Mouse (Mus musculus) cortical plate, adult 2 months (tissue): ENCODE measurements around the gene Cfp. TPM values are rescaled to one million over a fixed set of nuclear protein-coding genes. Genes with fewer than 3 reads are reported as not detected.

Experiments used
- H3K27ac ChIP-seq: fragments of 200-500 bp; 2 replicates; pipeline ENCODE4 v1.5.1; 2012; ENCODE audit warnings: low read length, control low read depth, inconsistent platforms; ENCODE audit not compliant: insufficient read depth
- H3K4me1 ChIP-seq: fragments of 200-500 bp; 2 replicates; pipeline ENCODE4 v1.6.1; 2011; ENCODE audit warnings: low read length; ENCODE audit not compliant: control insufficient read depth, insufficient read depth
- H3K4me3 ChIP-seq: fragments of 200-500 bp; 2 replicates; pipeline ENCODE4 v1.5.1; 2011; ENCODE audit warnings: mild to moderate bottlenecking, low read length, control low read depth; ENCODE audit not compliant: insufficient read depth
- CTCF ChIP-seq: fragments of 200-500 bp; IDR thresholded peaks from 2 replicates; pipeline ENCODE4 v1.5.1; 2011; ENCODE audit warnings: mild to moderate bottlenecking, control low read depth, low read length; ENCODE audit not compliant: insufficient read depth; ENCODE audit errors: extremely low read depth
- POLR2A ChIP-seq: fragments of 200-500 bp; IDR thresholded peaks from 2 replicates; pipeline ENCODE4 v1.6.1; 2011; ENCODE audit warnings: mild to moderate bottlenecking, low read length, control low read depth; ENCODE audit not compliant: insufficient read depth; ENCODE audit errors: extremely low read depth
- polyA plus RNA-seq: library from polyadenylated mRNA; depleted of rRNA; stranded (reverse); fragments of >200 nt; gene quantifications from 2 replicates; pipeline ENCODE4 v1.2.3, GENCODE M21; 2012; rRNA removed

The Cfp gene
- polyA plus RNA-seq, 1 experiment: 22.0 TPM

- TF ChIP-seq CTCF (no peak), POLR2A (peak; percentile 57; the same call in 1 of the 2 replicates)
- H3K4me1 ChIP-seq: no peaks in the 10 kb centered on the region; the same call in 1 of the 2 replicates
- peak within 1 kb of the TSS; percentile 89 for H3K27ac ChIP-seq
- peak within 1 kb of the TSS; percentile 89 for H3K4me3 ChIP-seq
Observed at GRCm38 (mm10) chrX:20920844-20921364, 10.5 kb downstream of the Cfp start, which contains the start of gene Syn1. TSS of gene Syn1 (minus strand) at chrX:20921004.

GRCm38 (mm10) chrX:20920249-20920843 is 11.0 kb downstream of the Cfp start:
- H3K4me3 ChIP-seq: peak overlapping the region; percentile 89
- H3K27ac ChIP-seq: peak overlapping the region; percentile 89
- no peak for TF ChIP-seq CTCF
- no peaks in the 10 kb centered on the region; the same call in none of the 2 replicates for H3K4me1 ChIP-seq

- no peak for TF ChIP-seq CTCF
- no peak overlapping the region for H3K27ac ChIP-seq
- no peak overlapping the region for H3K4me3 ChIP-seq
- H3K4me1 ChIP-seq: peaks cover 2% of the 10 kb centered on the region
Observed at GRCm38 (mm10) chrX:20915075-20915474, 16.3 kb downstream of the Cfp start.

GRCm38 (mm10) chrX:20913726-20914125 is 17.6 kb downstream of the Cfp start:
- TF ChIP-seq CTCF (no peak), POLR2A (no peak)
- Histone ChIP-seq H3K4me1 (peaks cover 4% of the 10 kb centered on the region), H3K27ac (no peak overlapping the region), H3K4me3 (no peak overlapping the region)

- H3K4me1 ChIP-seq: peaks cover 4% of the 10 kb centered on the region; the same call in 1 of the 2 replicates
- no peak for TF ChIP-seq CTCF
- TF ChIP-seq POLR2A: no peak
- no peak overlapping the region for H3K4me3 ChIP-seq
- H3K27ac ChIP-seq: no peak overlapping the region
Observed at GRCm38 (mm10) chrX:20910074-20910473, 21.3 kb downstream of the Cfp start.

Other genes starting within 250 kb of the Cfp start
- 477 and 489 TPM in 2 replicates for gene Cdk16, start 243.6 kb downstream of the Cfp start, polyA plus RNA-seq
- gene Usp11, start 227.6 kb downstream of the Cfp start, polyA plus RNA-seq: 95.7 and 99.6 TPM in 2 replicates
- gene Araf, start 133.7 kb downstream of the Cfp start, polyA plus RNA-seq: 200 and 204 TPM in 2 replicates
- gene Timp1, start 61.4 kb downstream of the Cfp start, polyA plus RNA-seq: 0.68 and 1.5 TPM in 2 replicates
- gene Syn1, start 10.6 kb downstream of the Cfp start, polyA plus RNA-seq: 295 and 303 TPM in 2 replicates
- gene Elk1, start 19.1 kb upstream of the Cfp start, polyA plus RNA-seq: 40.2 and 44.3 TPM in 2 replicates
- gene Uxt, start 30.5 kb upstream of the Cfp start, polyA plus RNA-seq: 14.4 and 14.9 TPM in 2 replicates
- 9.5 and 9.7 TPM in 2 replicates for gene Zfp182, start 130.8 kb upstream of the Cfp start, polyA plus RNA-seq
- gene Spaca5, start 136.9 kb upstream of the Cfp start, polyA plus RNA-seq: not detected in 2 replicates
- gene Zfp300, start 158.0 kb upstream of the Cfp start, polyA plus RNA-seq: 1.3 and 1.4 TPM in 2 replicates
- gene Ssxa1, start 184.3 kb upstream of the Cfp start, polyA plus RNA-seq: not detected in 2 replicates
- not detected in 2 replicates for gene Gm21876, start 244.1 kb upstream of the Cfp start, polyA plus RNA-seq